Mouse (Mus musculus) thymus, postnatal 0 days (tissue): Measurements from ENCODE around the gene Sestd1. TPM values are rescaled to one million over a fixed set of nuclear protein-coding genes. Genes with fewer than 3 reads are reported as not detected.

ENCODE experiments used
- DNase-seq: peaks from one replicate; pipeline ENCODE4 v3.0.0-alpha.2; 2015; ENCODE audit warnings: low spot score
- polyA plus RNA-seq: library from polyadenylated mRNA; unstranded; fragments of >200 nt; fragmentation: Nextera tagmentation; extraction: Ambion mirVana; gene quantifications from 2 replicates; pipeline ENCODE4 v1.2.1, GENCODE M21; 2015

Sestd1 gene
- polyA plus RNA-seq: 9.5 and 11.0 TPM in 2 replicates

DNA sequence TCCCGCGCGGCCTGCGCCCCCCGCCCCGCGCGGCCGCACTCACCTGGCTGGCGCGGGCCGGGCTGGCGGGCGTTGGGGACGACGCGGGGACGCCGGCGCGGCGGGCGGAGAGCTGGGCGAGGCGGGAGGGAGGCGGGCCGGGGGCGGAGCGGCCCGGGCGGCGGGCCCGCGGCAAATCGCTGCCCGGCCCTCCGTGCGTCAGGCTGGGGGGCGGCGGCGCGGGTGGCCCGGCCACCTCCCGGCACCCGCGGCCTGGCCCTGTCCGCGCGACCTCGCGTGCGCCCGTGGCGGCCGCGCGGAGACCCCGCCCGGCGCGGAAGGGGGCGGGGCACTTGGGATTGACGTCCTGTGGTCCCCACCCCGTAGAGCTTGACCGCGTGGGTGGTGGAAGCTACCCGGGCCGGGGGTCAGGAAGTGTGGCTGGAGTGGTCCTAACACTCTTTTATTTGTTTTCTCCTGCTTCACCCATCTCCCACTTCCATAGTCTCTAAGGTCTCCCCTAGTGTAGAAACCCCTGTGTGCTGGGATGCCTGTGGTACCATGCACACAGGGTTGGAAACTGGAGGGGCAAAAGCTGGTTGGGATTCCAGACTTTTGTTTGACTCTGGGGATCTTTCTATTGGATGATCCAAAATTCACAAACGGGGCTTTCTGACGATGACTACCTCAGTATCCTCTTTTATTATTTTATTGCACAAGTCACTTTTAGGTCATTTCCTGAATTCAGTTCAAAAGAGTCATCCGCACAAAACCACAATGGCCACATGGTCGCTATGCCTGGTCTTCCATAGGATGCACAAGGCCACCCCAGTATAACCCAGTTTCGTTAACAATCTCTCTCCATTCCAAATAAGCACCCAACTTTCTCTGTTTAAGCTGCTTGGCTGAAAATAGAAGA lies at the start of gene Sestd1:
Sestd1 (minus strand) TSS at position 81 of the 898 bp plus-strand sequence.
- DNase-seq: peak; percentile 46

DNA sequence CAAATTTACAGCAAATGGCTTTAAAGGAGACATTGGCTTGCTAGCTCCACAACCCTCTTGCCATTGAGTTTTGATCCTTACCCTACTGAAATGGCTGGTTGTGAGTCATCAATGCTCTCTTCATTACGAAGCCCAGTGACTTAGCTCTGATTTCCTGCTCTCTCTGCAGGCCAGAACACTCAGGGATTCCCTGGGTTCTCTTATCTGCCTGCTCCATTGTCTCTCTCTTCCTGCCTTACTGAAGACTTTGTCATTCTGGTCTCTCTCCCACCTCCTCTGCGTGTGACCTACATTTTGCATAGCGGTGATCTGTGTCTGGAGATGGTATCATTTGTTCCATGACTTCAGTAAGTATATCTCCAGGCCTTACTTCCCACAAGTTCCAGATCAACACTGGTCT lies 46.9 kb upstream of the Sestd1 start:
- no peak for DNase-seq

DNA sequence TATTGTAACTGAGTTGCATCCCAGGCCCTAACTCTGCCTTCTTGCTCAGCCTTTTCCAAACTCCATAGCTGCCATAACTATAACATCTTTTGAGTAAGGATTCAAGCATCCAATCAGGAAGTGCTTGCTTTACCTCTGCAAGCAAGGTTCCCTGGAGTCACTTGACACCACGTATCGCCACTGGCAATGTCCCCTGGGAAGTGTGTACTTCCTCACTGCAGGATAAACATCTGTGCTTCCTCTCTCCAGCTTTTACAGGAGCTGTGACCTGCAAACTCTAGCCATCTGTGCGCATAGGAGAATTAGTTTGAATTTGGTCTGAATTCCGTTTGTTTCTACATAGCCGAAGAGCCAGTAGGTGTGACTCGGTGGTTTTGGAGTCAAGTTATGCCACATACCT lies 43.3 kb upstream of the Sestd1 start:
- DNase-seq: no peak

DNA sequence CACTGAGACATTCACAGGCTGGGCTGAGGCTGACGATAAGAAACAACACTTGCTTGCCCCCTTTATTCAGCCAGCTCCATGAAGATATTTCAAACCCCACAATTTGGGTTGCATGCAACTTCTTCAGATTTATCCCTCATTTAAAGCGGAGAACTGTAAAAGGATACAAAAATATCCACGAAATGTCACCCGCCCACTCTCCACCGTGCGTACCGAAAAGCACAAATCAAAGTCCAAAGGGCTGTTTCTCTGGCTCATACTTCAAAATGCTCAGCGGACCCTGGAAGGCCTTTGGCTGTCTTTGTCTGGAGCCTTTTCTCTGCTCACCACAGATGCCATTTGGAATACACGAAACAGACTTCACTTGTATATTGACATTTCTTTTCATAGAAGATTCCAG lies 42.8 kb upstream of the Sestd1 start:
- DNase-seq: no peak

DNA sequence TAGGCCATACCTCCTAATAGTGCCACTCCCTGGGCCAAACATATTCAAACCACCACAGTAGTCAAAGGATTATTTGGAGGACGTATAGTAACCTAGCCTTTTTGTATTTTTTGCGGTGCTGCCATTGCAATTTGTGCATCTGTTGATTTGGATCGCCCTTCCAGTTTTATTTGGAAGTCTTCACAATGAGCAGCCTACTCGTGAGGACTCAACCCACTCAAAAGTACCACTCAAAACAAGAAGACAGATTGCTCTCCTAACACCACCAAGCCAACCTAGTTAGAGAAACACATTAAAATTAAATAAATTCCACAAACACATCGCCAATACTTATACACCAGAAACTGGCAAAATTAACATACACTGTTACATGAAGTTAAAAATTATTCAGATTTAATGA lies 38.8 kb upstream of the Sestd1 start:
- DNase-seq: no peak

DNA sequence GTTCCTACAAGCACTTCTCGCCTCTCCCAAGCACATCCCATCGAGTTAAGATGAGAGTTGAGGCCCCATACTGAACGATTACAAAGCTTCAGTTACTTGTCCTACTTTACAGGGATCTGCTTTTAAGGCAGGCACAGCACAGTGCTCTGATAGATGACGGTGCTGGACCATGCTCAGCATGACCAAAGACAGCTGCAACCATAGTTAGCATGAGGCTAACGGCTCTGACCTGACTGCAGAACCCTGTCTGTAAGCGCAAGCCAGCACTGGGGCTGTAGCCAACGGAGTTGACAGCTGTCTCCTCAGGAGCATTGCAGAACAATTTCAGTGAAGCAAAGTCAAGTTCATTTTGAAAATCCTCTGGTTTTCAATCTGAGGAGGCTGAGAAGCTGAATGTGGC lies 36.6 kb upstream of the Sestd1 start:
- no peak for DNase-seq

DNA sequence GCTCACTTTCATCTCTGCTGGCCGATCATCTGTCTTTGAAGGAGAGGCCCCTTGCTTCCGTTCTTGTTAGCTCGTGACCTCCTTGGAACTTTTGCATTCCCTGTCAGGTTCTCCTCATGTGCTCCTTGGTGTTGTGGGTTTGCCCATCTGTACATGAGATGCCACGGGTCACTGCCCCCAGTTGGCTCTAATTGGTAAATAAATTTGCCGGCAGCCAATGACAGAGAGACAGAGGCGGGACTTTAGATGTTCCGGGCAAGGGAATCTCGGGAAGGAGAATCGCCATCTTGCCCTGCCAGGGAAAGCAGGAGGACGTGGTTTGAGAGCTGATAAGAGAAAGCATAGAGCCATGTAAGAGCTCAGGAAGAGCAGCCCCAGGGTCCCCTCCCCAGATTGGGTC lies 33.5 kb upstream of the Sestd1 start:
- DNase-seq: no peak

DNA sequence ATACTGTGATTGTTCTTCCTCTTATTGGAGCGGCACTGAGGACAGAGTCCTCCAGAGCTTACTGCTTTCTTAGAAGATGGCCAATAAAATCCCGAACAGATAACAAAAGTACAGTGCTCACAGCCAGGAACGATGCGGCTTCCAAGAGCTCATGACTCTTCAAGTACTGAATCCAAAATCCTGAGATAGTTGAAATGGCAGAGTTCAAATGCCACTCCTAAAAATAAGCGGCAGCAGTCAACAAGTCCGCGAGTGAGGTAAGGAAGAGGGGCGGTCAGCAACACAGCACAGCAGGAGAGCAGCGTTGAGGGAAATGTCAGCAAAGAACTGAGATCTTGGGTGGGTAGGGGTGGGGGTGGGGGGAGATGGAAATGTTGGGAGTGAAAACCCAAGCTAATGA lies 32.2 kb upstream of the Sestd1 start:
- no peak for DNase-seq

DNA sequence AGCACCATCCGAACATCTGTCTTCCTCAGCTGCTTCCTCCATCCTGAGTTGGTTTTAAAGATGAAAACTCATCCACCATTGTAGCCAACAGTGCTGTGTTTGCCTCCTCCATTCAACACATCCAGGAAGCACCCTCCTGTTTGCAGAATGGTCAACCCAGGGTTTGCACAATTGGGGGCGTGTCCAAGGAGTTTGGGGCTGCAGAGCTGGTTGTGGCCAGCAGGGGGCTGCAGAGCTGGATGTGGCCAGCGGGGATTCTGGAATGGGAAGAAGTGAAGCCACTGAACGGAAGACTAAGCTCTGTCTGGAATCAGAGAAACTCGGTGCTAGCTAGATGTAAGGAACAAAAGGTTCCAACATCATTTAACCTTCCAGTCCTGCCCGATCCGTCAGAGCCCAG lies 28.9 kb upstream of the Sestd1 start:
- peak; percentile 49 for DNase-seq

DNA sequence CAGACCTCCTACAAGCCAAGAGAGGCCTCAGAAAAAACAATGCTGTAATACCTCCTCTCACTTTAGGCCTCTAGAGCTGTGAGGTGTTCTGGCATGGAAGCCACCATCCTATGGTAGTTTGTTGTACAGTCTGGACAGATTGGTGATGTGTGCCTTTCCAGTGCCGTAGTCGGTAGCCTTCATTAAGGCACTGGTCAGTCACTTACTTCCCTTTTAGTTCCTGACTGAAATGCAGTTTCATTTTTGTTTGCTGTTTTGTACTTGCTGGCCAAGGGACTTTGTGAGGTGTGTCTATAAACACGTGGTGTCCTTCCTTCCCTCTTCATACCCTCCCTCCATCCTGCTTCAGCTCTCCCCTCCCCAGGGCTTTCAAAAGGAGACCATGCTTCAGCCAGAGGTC lies 24.1 kb upstream of the Sestd1 start:
- no peak for DNase-seq

DNA sequence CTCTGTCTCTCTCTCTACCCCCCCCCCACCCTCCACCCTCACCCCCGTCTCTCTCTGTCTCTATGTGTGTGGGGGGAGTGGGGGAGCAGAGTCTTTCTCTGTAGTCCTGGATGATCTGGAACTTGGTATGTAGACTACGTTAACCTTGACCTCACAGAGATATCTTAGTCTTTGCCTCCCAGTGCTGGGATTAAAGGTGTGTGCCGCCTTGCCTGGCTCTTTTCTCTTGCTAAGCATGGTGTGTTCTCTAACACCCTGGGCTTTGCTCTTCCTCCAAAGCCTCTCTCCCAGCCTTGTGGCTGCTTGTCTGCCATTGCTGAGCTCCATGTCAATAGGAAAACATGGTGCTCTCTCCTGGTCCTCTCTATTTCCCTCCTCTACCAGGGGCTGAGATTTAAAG lies 23.3 kb upstream of the Sestd1 start:
- DNase-seq: no peak

DNA sequence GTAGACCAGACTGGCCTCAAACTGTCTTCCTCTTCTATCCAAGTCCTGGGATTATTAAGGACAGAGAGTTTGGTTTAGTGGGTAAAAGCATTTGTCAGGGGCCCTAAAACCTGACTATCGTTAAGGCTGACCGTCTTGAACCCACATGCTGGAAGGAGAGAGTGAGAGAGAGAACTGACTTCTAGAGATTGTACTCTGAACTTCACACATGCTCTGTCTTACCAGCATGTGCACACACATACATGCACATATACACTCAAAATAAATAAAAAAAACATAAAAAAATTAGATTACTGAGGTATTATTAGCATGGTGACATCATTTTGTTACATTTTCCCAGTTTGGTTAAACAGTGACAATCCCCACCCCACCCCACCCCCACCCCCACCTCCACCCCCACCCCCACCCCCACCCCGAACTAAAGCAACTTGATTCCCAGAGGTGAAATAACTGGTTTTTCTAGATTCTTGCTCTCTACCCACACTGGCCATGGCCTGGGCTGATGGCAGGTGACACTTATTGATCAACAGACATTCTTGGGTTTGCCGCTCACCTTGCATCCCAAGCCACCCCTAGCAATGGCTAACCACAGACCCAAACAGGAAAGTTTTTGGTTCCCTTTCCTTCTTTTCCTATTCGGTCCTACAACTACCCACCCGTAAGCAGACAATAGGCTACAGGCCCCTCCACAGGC lies 22.4 kb upstream of the Sestd1 start:
- no peak for DNase-seq

DNA sequence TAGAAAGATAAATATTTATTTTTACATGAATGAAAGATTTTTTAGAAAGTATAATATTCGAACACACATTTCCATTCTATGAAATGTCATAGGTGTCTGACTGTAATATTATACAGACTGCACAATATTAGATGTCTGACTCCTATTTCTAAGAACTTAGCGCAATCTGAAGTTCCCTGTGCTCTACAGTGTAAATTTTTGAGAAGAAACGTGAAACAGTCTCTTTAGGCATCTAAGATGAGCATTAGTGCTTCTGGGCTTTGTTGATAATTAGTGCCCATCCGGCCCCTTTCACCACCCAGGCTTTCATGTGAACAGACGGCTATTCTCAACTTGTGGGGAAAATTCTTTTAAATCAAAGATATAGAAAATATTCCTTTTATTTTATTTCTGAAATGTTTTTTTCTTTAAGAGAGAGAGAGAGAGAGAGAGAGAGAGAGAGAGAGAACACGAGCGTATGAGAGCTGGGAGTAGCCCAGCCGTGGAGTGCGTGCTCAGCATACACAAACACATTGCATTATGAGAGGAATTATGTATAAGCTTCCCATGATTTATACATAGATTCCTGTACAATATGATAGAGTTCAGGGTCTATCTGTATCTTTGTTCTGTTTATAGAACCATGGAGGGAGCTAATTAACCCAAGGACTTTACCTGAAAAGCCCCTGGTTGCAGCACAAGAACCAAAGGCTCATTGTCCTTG lies 21.4 kb upstream of the Sestd1 start:
- DNase-seq: no peak

DNA sequence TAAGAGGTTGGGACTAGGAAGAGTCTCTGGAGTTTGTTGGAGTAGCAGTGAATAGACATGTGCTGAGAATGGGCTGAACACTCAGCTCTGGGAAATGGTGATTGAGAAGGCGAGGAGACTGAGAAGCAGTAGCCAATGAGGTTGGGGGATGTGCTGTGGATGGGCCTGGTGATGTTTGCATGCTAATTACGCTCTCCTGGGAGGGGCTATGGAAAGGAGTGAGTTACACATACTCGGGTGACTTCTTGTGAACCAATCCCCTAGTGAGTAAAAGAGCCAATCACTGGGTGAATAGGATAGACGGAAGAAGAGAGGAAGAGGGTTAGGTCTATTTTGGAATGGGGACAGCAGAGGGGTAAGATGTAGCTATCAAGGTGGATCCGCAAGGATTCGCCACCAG lies 9.3 kb upstream of the Sestd1 start:
- no peak for DNase-seq

DNA sequence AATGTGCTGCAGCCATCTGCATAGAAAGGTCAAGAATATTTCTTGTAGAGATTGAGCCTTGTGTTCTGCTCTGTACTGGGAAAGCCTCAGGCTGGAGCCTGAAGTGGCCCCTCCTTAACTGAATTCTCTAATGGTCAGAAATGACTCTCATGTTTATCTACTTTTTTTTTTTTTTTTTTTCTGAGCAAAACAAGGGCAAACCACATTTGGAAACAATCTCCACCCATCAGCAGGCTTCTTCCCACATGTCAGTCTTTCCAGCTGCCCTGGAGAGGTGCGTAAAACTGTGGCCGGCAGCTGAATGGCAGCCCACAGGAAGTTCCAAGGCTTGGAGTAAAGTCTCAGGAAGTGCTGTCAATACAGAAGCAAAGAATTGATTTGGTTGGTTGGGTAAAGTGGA lies 6.4 kb upstream of the Sestd1 start:
- DNase-seq: no peak

DNA sequence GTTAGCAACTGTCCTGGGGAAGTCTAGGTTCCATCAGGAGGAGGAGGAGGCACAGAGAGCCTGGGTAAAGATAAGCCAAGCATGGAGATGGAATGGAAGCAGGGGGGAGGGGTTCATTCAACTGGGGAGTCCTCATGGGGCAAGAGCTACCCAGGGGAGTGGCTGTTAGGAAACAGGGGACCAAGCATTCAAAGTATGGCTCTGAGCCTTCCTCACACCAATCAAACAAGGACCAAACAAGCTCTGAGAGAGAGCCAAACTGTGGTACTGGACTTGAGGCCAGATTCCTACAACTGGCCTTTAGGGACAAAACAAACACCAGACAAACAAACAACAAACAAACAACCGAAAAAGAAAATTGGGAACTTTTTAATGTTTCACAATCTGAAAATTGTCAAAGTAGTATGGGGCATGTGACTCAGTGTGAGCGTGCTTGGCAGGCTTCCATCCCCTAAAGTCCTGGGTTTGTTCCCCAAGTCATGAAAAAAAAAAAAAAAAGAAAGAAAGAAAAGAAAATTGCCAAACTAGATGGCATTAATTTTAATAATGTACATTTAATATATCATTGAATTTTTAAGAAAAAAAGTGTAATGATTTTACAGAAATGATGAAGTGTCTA lies 4.0 kb upstream of the Sestd1 start:
- DNase-seq: no peak

DNA sequence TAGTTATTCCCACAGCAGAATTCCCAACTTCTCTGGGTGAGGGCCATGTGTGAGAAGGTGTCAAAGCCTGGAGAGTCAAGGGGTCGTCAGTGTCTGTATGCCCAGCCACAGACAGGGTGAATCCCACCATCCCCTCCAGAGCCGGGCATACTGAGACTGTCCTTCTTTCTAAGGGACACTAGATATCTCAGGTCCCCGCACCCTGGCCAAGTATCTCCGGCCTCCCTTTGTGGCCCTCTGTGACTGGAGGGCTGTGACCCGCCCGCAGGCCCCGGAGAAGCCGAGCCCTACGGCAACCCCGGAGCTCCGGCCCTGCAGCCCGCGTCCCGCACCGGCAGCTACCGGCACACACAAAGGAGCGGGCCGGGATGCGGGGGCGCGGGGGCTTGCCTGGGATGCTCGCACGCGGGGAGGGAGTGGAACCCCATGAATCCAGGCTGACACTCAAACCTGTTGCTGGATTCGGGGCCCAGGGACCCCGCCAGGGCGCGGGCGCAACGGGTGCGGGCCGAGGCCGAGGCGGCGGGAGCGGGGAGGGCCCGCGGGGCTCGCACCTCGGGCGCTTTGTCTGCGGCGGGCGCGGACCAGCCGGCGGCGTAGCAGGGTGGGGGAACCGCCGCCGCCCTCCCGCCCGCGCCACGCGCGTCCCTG lies 406 bp downstream of the Sestd1 start:
- DNase-seq: peak; percentile 29

DNA sequence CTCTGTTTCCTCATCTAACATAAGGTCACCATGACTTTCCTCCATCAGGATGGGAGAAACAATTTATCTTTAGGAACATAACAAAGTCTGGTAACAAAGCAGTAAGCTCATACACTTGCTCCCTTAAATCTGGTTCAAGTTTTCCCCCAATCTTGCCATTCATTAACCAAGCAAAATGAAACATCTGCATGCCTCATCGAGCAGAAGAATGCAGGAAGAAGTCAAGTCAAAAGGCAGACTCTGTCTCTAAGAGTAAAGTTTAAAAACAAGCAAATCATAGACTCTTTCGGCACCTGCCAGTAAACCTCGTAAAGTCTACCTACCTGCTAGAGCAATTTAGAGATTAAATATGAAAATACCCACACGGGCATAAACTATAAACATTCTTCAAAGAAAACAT lies 3.1 kb downstream of the Sestd1 start:
- DNase-seq: no peak

DNA sequence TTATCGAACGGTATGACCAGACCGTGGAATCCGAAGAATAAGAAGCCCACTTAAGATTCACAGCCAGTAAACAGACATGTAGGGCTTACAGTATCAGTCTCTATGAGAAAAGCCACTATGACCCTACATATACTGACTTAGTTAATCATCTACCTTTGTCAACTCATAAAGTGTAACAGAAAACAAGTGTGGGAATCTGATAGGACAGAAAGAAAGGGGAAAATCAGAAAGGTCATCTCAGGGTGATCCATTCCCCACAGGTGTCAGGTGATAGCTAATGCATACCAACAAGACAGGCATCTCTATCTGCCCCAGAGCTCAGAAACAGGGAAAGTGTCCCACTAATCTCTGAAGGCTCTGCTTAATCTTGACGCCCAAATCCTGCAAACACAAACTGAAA lies 4.5 kb downstream of the Sestd1 start:
- DNase-seq: no peak

DNA sequence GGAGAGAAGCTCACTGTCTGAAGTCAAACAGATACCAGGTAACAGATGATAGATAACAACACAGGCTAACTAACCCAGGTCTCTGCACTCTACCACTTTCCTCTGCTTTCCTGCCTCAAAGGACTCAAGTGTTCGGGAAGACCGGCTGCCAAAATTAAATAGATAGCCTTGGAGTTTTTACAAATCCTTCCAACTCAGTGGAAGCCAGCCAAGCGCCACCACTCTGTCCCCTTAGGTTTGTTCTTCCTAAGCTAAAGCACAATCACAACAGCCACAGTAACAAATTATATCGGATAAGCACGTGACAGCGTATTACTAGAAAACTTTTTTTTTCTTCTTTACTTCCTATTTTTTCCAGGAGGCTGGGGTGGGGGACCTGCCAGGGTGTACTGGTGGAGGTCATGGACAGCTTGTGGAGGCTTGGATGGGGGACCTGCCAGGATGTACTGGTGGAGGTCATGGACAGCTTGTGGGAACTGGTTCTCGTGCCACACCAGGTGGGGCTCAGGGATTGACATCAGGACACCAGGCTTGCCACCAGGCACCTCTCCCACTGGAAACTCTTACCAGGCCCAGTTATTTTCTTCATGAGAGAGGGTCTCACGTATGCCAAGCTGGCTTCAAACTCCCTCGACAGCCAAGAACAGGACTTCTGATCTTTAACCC lies 5.3 kb downstream of the Sestd1 start:
- DNase-seq: no peak

DNA sequence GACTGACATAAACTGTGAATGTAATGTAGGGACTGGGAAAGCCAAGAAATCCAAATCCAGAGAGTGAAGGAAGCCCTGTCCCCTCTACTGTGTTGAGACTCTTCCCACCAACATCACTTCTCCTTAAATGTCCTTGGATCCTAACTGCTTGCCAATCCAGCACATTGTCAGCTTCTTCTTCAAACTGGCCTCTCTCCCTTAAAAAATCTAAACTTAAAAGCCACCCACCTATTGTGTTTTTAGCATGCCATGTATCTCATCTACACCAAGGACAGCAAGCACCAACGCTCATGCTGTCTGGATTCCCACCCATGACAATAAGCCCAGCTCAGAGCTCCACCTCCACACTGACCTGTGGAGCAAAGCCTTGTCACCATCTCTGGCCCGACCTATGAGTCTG lies 7.4 kb downstream of the Sestd1 start:
- no peak for DNase-seq
